Mouse (Mus musculus): Measurements from ENCODE around the gene Sult6b2. TPM values are rescaled to one million over a fixed set of nuclear protein-coding genes. Genes with fewer than 3 reads are reported as not detected.

Gene Sult6b2
- not detected in 2 replicates for polyA plus RNA-seq (2016; fragmentation: Nextera tagmentation; extraction: Ambion mirVana)

DNA sequence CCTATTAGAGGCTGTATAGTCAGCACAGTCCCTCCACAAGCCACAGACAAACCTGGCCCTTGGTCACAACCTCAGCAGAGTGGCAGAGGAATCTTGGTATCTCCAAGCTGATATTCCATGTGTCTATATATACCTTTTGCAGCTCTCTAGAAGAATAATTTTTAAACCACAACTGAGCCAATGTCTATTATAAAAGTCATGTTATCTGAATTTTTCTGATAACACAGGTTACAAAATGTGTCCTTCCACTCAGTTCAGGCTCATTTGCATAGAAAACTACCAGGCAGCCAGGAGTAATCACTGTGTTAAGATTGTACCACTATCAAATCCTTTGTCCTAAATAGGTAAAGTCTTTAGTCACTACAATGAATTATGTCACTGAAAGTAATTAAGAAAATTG is at the start of gene Sult6b2:
Sult6b2 (minus strand) TSS at position 101 of the 400 bp plus-strand sequence.
- H3K27me3 ChIP-seq: no peaks in the 10 kb centered on the region
- H3K4me2 ChIP-seq (replicated peaks): no peak within 1 kb of the TSS
- H3K9ac ChIP-seq: no peak within 1 kb of the TSS
- ATAC-seq (ENCODE audit: low FRiP score): no peak
- no peak within 1 kb of the TSS for H3K27ac ChIP-seq
- H3K4me1 ChIP-seq: peaks cover 5% of the 10 kb centered on the region; the same call in 1 of the 2 replicates
- H3K36me3 ChIP-seq: no peaks in the 10 kb centered on the region
- H3K4me3 ChIP-seq: no peak within 1 kb of the TSS
- no peaks in the 10 kb centered on the region for H3K9me3 ChIP-seq (replicated peaks)

DNA sequence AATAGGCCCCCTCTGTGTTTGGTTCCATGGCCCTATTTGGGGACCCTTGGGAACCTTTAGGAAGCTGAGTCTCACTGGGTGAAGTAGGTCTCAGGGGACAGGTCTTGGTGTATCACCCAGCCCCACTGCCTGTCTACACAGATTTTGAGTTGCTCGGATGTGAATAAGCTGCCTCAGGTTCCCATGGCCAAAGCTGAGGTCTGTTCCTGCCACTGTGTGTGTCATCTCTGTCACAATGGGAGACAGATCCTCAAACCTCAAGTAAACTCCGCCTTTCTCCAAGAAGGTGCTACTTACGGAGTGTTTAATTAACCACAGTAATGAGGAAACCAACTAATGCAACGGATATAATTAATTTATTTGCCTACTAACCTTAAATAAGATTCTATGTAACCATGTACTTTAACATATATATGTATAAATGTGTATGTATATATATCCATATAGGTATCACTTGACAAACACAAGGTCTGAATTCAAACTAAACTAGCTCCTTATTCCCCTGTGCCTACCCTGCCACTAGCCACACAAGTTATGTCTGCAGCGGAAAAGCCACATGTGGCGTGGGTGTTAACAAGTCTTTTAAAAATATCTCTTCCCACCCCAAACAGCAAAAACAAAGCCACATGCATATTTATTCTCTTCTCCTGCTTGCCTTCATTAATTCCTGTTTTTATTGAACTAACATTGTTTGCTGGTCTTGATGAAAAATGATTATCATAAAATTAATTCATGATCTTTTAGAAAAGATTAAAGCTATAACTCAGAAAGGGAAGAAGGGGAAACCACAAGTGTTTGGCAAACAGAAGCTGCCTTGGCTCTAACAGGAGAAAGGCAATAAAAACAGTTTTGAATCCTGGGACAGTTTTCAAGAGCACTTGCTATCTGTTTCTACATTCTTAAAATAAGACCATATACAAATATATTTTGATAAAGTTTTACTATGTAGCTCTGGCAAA is 48.4 kb upstream of the Sult6b2 start:
- H3K27me3 ChIP-seq: no peaks in the 10 kb centered on the region
- ATAC-seq (ENCODE audit: low FRiP score): no peak
- H3K4me3 ChIP-seq: no peak overlapping the region
- H3K36me3 ChIP-seq: no peaks in the 10 kb centered on the region
- no peak overlapping the region for H3K4me2 ChIP-seq (replicated peaks)
- 82% methylated on average over 6 of the region's 6 CpGs for WGBS
- H3K4me1 ChIP-seq: peaks cover 12% of the 10 kb centered on the region
- H3K9ac ChIP-seq: no peak overlapping the region
- no peaks in the 10 kb centered on the region for H3K9me3 ChIP-seq (replicated peaks)
- H3K27ac ChIP-seq: no peak overlapping the region

DNA sequence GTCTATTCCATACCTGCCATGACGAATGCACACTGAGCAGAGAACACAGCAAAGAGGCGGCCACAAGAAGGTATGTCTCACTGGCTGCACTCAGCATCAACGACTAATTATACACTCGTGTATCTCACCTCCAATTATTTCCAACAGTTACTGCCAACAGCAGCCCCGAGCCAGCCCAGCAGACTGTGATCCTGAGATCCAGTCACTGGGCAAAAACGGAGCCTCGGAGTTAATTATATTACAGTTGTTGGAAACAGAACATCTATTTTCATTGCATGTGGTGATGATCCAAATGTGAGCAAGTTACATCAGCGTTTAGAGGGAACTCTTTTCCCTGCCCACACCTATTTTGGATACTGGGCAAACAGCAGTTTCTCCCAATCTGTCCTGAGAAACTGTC is 46.1 kb upstream of the Sult6b2 start:
- WGBS: 83% methylated on average over 8 of the region's 8 CpGs
- ATAC-seq (ENCODE audit: low FRiP score): no peak
- H3K4me2 ChIP-seq (replicated peaks): no peak overlapping the region
- no peaks in the 10 kb centered on the region for H3K9me3 ChIP-seq (replicated peaks)
- no peaks in the 10 kb centered on the region for H3K27me3 ChIP-seq
- H3K9ac ChIP-seq: no peak overlapping the region
- H3K4me1 ChIP-seq: no peaks in the 10 kb centered on the region
- no peak overlapping the region for H3K4me3 ChIP-seq
- H3K27ac ChIP-seq: no peak overlapping the region
- H3K36me3 ChIP-seq: no peaks in the 10 kb centered on the region

- no peak for ATAC-seq (ENCODE audit: low FRiP score)
- WGBS: 67% methylated on average over 5 of the region's 5 CpGs
- H3K27ac ChIP-seq: no peak overlapping the region
- H3K36me3 ChIP-seq: no peaks in the 10 kb centered on the region
- no peak overlapping the region for H3K4me2 ChIP-seq (replicated peaks)
- no peak overlapping the region for H3K9ac ChIP-seq
- no peaks in the 10 kb centered on the region for H3K9me3 ChIP-seq (replicated peaks)
- no peaks in the 10 kb centered on the region for H3K4me1 ChIP-seq
- no peaks in the 10 kb centered on the region for H3K27me3 ChIP-seq
- H3K4me3 ChIP-seq: no peak overlapping the region
Observed at GRCm38 (mm10) chr6:142849326-142849725, 45.0 kb upstream of the Sult6b2 start.

DNA sequence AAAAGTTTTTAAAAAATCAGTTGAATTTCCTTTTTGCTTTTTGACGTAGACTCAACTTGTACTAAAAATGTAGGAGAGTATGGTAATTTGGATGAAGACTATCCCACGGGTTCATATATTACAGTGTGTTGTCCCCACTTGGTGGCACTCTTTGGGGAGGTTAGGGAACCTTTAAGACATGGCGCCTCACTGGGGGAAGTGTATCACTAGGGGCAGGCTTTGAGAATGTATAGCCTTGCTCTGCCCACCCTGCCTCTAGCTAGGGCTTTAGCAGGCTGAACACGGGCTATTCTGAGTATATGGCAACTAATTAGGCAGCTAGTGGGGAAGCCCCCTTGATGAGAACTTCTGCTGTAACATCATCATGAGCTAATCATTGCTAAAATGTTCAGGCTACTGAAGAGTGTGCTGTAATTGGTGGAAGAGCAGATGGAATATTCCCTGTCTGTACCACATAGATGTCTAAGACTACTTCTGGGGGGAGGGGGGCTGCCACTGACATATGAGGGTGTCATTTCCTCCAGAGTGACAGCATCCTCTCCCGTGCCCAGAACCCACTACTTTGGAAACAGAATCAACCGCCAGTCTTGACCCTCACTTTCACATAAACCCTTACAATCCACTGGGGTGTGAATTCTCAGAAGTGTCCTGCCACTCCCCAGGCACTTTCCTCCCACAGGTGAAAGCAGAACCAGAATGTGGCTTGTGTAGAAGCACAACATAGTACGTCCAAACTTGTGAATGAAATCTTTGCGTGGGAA is 43.8 kb upstream of the Sult6b2 start:
- WGBS: 81% methylated on average over 8 of the region's 8 CpGs
- Histone ChIP-seq H3K4me1 (no peaks in the 10 kb centered on the region), H3K36me3 (no peaks in the 10 kb centered on the region), H3K9ac (no peak overlapping the region), H3K27ac (no peak overlapping the region), H3K4me3 (no peak overlapping the region), H3K27me3 (no peaks in the 10 kb centered on the region), H3K9me3 (replicated peaks) (no peaks in the 10 kb centered on the region), H3K4me2 (replicated peaks) (no peak overlapping the region)
- no peak for ATAC-seq (ENCODE audit: low FRiP score)

GRCm38 (mm10) chr6:142846855-142847254 is 42.6 kb upstream of the Sult6b2 start:
- H3K4me1 ChIP-seq: no peaks in the 10 kb centered on the region
- WGBS: 81% methylated on average over 4 of the region's 4 CpGs
- H3K36me3 ChIP-seq: no peaks in the 10 kb centered on the region
- no peak for ATAC-seq (ENCODE audit: low FRiP score)
- no peak overlapping the region for H3K27ac ChIP-seq
- no peak overlapping the region for H3K4me3 ChIP-seq
- no peak overlapping the region for H3K4me2 ChIP-seq (replicated peaks)
- no peaks in the 10 kb centered on the region for H3K9me3 ChIP-seq (replicated peaks)
- H3K9ac ChIP-seq: no peak overlapping the region
- H3K27me3 ChIP-seq: no peaks in the 10 kb centered on the region

GRCm38 (mm10) chr6:142845066-142845465 is 40.8 kb upstream of the Sult6b2 start:
- H3K4me3 ChIP-seq: no peak overlapping the region
- no peak overlapping the region for H3K27ac ChIP-seq
- no peaks in the 10 kb centered on the region for H3K36me3 ChIP-seq
- H3K4me2 ChIP-seq (replicated peaks): no peak overlapping the region
- 84% methylated on average over 4 of the region's 4 CpGs for WGBS
- H3K4me1 ChIP-seq: no peaks in the 10 kb centered on the region
- no peak overlapping the region for H3K9ac ChIP-seq
- ATAC-seq (ENCODE audit: low FRiP score): no peak
- H3K27me3 ChIP-seq: no peaks in the 10 kb centered on the region
- H3K9me3 ChIP-seq (replicated peaks): no peaks in the 10 kb centered on the region

GRCm38 (mm10) chr6:142844061-142844460 is 39.8 kb upstream of the Sult6b2 start:
- H3K9me3 ChIP-seq (replicated peaks): no peaks in the 10 kb centered on the region
- H3K4me3 ChIP-seq: no peak overlapping the region
- no peak overlapping the region for H3K4me2 ChIP-seq (replicated peaks)
- no peaks in the 10 kb centered on the region for H3K4me1 ChIP-seq
- H3K27me3 ChIP-seq: no peaks in the 10 kb centered on the region
- H3K9ac ChIP-seq: no peak overlapping the region
- no peak for ATAC-seq (ENCODE audit: low FRiP score)
- 89% methylated on average over 4 of the region's 4 CpGs for WGBS
- no peak overlapping the region for H3K27ac ChIP-seq
- no peaks in the 10 kb centered on the region for H3K36me3 ChIP-seq

GRCm38 (mm10) chr6:142838501-142838900 is 34.2 kb upstream of the Sult6b2 start:
- no peak for ATAC-seq (ENCODE audit: low FRiP score)
- WGBS: 88% methylated on average over 1 of the region's 1 CpGs
- Histone ChIP-seq H3K27ac (no peak overlapping the region), H3K4me3 (no peak overlapping the region), H3K4me1 (peaks cover 5% of the 10 kb centered on the region), H3K9me3 (replicated peaks) (no peaks in the 10 kb centered on the region), H3K36me3 (no peaks in the 10 kb centered on the region), H3K9ac (no peak overlapping the region), H3K27me3 (no peaks in the 10 kb centered on the region), H3K4me2 (replicated peaks) (no peak overlapping the region)

DNA sequence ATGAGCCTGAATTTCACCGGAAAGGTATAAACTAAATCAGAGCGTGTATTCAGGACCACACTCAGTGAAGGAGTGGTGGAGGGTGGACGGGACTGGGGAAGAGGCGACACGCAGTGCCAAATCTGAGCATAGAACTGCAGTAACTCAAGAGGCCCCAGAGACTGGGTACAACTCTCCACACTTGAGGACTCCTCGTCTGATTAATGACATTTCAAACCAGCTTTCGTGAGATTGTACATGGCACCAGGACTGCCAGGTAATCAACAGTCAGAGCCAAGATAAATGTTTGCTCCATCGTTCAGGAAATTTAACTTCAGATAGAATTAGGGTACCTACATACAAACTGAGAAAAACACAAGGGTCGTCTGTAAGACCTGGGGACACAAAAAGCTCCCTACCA is 33.0 kb upstream of the Sult6b2 start:
- H3K36me3 ChIP-seq: no peaks in the 10 kb centered on the region
- no peak overlapping the region for H3K9ac ChIP-seq
- H3K4me3 ChIP-seq: no peak overlapping the region
- H3K27ac ChIP-seq: no peak overlapping the region
- ATAC-seq (ENCODE audit: low FRiP score): no peak
- H3K4me1 ChIP-seq: peaks cover 5% of the 10 kb centered on the region
- H3K9me3 ChIP-seq (replicated peaks): no peaks in the 10 kb centered on the region
- 81% methylated on average over 9 of the region's 9 CpGs for WGBS
- H3K4me2 ChIP-seq (replicated peaks): no peak overlapping the region
- H3K27me3 ChIP-seq: no peaks in the 10 kb centered on the region

DNA sequence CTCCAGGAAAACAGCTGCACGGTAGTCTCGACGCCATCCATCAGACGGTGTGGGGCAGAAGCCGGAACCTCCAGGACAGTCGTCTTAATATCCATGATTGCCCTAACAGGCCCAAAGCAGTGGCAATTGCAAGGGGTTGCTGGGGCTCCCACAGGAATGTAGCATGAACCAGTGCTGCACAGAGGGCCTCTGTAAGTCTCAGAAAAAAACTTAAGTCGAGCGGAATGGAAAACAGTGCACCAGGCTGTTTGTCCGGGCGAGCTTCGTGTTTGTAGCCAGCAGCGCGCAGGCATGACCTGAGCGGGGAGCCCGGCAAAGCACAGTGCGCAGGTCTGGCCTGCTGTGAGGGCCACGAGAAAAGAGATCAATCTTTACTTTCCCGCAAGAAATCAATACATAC is 31.4 kb upstream of the Sult6b2 start:
- Histone ChIP-seq H3K36me3 (no peaks in the 10 kb centered on the region), H3K9ac (no peak overlapping the region), H3K4me3 (no peak overlapping the region), H3K4me1 (peaks cover 5% of the 10 kb centered on the region), H3K9me3 (replicated peaks) (no peaks in the 10 kb centered on the region), H3K27ac (peak overlapping the region; percentile 49), H3K27me3 (no peaks in the 10 kb centered on the region), H3K4me2 (replicated peaks) (peak overlapping the region; percentile 21)
- WGBS: 26% methylated on average over 18 of the region's 18 CpGs
- peak; percentile 86 for ATAC-seq (ENCODE audit: low FRiP score)

DNA sequence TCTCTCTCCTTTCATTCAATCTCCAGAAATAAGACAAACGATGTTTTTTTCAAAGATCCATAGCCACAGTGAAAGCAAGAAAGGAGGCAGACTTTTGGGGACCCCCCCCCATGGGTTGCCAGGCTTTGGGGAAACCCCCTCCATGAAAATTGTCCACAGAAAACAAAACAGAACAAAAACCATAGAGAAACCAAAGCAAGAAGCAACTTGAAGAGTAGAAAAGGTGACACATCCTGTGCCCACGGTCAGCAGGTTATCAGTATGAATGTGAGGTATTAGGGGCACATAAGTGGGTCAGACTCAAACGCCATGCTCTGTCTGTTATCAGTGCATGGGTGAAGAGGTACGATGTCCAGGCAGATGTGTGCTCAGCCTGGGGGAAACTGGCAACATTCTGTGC is 30.6 kb upstream of the Sult6b2 start:
- 79% methylated on average over 4 of the region's 4 CpGs for WGBS
- Histone ChIP-seq H3K27ac (no peak overlapping the region), H3K4me3 (no peak overlapping the region), H3K4me1 (peaks cover 5% of the 10 kb centered on the region), H3K27me3 (no peaks in the 10 kb centered on the region), H3K36me3 (no peaks in the 10 kb centered on the region), H3K9ac (no peak overlapping the region), H3K9me3 (replicated peaks) (no peaks in the 10 kb centered on the region), H3K4me2 (replicated peaks) (no peak overlapping the region)
- no peak for ATAC-seq (ENCODE audit: low FRiP score)

All from hindbrain, embryonic 12.5 days (tissue).